Mouse (Mus musculus) ovary, adult 10 weeks (tissue): ENCODE results near the gene Adamts10. TPM values are rescaled to one million over a fixed set of nuclear protein-coding genes. Genes with fewer than 3 reads are reported as not detected.

Source experiments
- polyA plus RNA-seq: library from polyadenylated mRNA; stranded (reverse); fragments of 350-450 nt; fragmentation: Illumina TruSeq; extraction: RNeasy Lipid Tissue Mini Kit (QIAGEN cat#74804); gene quantifications from one replicate; pipeline ENCODE4 v1.2.3, GENCODE M21; 2014

Adamts10 gene
- polyA plus RNA-seq, result 6.2 TPM

GRCm38 (mm10) chr17:33523918-33524755 lies at the start of gene Adamts10:
TSS of gene Adamts10 (plus strand) at chr17:33524204.

GRCm38 (mm10) chr17:33555223-33555855 lies 31.3 kb downstream of the Adamts10 start, which contains the start of gene Myo1f:
TSS of gene Myo1f (plus strand) at chr17:33555707.

Other genes with a start within 250 kb of the Adamts10 start
- 31.4 TPM for gene Zfp955b, start 234.7 kb upstream of the Adamts10 start, polyA plus RNA-seq
- 86.0 TPM for gene Zfp81, start 165.3 kb upstream of the Adamts10 start, polyA plus RNA-seq
- gene Zfp101, start 129.6 kb upstream of the Adamts10 start, polyA plus RNA-seq, result 38.9 TPM
- not detected for gene Actl9, start 91.3 kb upstream of the Adamts10 start, polyA plus RNA-seq
- 0.83 TPM for gene Myo1f, start 31.5 kb downstream of the Adamts10 start, polyA plus RNA-seq
- 2.1 TPM for gene Zfp414, start 104.9 kb downstream of the Adamts10 start, polyA plus RNA-seq
- gene Pram1, start 113.9 kb downstream of the Adamts10 start, polyA plus RNA-seq, result not detected
- gene Hnrnpm, start 162.7 kb downstream of the Adamts10 start, polyA plus RNA-seq, result 627 TPM
- 16.3 TPM for gene March2, start 194.5 kb downstream of the Adamts10 start, polyA plus RNA-seq
- 36.7 TPM for gene Rab11b, start 236.3 kb downstream of the Adamts10 start, polyA plus RNA-seq